Mouse (Mus musculus) liver, embryonic 14.5 days (tissue): ENCODE data around the gene Fryl.

ENCODE experiments used
- CTCF ChIP-seq: IDR thresholded peaks from 2 replicates; pipeline ENCODE4 v1.5.1; 2016; ENCODE audit warnings: antibody characterized with exemption, low read depth, control low read depth
- EP300 ChIP-seq: IDR thresholded peaks from 2 replicates; pipeline ENCODE4 v1.6.1; 2016; ENCODE audit warnings: antibody characterized with exemption, low read depth

DNA sequence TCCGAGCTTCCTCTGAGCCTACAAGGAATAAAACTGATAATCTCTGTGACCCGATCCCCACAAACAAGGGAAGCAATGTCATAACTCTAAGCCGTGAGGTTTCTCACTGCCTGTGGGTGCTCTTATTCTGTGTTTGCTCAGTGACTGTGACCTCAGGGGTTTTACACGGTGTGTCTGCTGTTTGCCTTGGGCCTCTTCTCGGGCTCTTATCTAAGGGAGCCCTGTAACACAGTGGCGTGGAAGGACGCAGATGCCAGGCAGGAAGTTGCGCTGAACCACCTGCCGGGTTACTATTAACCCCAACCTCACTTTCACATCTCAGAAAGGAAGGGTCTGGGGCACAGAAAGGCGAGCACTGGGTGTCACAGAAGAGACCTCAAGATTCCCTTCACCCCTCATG lies 62.8 kb downstream of the Fryl start:
- TF ChIP-seq CTCF (no peak), EP300 (peak; percentile 81)
